Mouse (Mus musculus) stomach, adult 2 months (tissue): ENCODE results near the gene Olfr1174-ps. TPM values are rescaled to one million over a fixed set of nuclear protein-coding genes. Genes with fewer than 3 reads are reported as not detected.

Experiments
- polyA plus RNA-seq: library from polyadenylated mRNA; depleted of rRNA; stranded (reverse); fragments of >200 nt; gene quantifications from 2 replicates; pipeline ENCODE4 v1.2.3, GENCODE M21; 2012; rRNA removed

The Olfr1174-ps gene
- polyA plus RNA-seq = not detected in 2 replicates

DNA sequence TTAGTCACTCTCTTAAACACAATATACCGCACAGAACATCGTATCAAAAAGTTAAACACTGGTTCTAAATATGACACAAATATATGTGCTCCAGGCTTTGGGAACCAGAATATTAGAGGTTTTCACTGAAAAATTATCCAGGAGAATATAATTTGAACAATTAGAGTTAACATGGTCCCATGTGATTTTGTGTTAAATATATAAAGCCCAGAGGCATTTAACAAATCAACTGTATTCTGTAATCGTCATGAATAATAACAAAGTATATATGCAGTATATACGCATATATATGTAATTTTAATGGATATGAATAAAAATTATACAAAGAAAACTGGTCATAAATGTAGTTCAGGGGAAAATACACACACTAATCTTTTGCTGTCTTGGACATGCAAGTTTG lies at the start of gene Olfr1174-ps:
Gene Olfr1174-ps (minus strand): TSS at position 101 of the 400 bp plus-strand sequence.

DNA sequence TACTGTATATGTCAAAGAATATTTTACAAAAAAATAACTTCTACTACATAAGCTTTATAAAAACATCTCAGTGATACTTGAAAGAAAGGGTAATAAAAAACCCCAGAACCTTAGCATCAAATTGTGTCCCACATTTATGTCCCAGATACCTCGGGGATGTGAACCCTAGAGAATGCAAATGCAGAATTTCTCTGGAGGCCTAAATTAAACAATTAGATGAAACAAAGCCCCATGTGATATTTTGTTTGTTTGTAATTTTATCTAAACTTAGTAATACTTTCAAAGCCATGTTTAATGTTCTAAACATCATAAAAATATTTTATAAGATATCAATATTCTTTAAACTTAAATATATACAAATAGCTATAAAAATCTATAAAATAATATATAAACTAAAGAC lies 31.5 kb upstream of the Olfr1174-ps start, which contains the start of gene Olfr1177-ps:
Gene Olfr1177-ps (minus strand): TSS at position 101 of the 400 bp plus-strand sequence.

DNA sequence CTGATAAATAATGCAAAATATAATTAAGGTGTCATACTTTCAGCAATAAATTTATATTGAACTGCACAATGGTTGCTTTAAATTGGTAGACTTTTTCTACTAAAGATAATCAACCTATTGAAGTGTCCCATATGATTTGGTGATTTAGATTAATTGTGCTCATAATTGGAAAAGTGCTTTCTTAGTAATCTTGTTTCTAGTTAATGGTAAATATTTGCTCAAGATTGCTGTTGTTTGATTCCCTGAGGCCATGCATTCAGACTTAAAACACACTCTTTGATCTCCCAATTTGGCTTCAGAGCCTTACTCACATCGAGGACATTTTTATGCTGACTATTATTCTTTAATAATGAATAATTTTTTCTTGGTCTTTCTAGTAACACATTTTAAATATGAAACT lies 21.5 kb upstream of the Olfr1174-ps start, which contains the start of gene Olfr1176:
Gene Olfr1176 (plus strand): TSS at position 301 of the 400 bp plus-strand sequence.

DNA sequence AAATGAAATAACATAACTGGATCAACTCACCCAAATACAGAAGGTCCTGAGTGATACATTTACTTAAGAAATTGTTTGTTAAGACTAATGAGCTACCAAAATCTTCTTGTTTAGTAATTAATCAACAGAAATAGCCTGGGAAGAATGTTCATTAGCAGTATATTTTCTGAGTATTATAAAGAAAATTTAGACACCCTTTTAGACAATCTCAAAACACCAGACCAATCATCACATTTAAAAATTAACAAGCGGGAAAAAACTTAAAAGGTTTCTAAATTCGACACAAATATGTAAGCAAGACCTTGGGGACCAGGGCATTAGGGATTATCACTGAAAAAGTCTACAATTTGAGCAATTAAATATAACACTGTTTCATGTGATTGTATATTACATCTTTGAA lies 12.2 kb upstream of the Olfr1174-ps start, which contains the start of gene Olfr1175-ps:
Gene Olfr1175-ps (minus strand): TSS at position 101 of the 400 bp plus-strand sequence.

DNA sequence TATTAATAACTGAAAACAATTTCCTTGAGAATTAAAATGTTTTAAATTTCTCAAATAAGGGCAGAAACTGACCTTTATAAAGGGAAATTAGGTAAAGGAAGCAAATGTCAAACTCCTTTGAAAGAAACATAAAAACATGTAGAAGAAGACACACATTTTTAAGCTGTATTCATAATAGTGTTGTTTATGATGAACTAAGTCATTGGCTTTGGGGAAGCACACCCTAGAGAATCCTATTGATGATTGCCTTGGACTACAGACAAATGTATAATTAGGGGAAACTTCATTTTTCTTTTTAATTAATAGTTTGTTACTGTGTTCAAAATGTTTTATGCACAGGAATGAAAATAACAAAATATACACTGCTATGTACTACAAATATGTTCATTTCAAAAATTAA lies 35.2 kb downstream of the Olfr1174-ps start, which contains the start of gene Olfr1173:
Gene Olfr1173 (minus strand): TSS at position 101 of the 400 bp plus-strand sequence.

Other genes with a start within 250 kb of the Olfr1174-ps start
- not detected in 2 replicates for gene Olfr1163, start 243.3 kb downstream of the Olfr1174-ps start, polyA plus RNA-seq
- gene Olfr1164, start 221.2 kb downstream of the Olfr1174-ps start, polyA plus RNA-seq = not detected in 2 replicates
- not detected in 2 replicates for gene Olfr1166, start 186.9 kb downstream of the Olfr1174-ps start, polyA plus RNA-seq
- not detected in 2 replicates for gene Olfr1167, start 159.9 kb downstream of the Olfr1174-ps start, polyA plus RNA-seq
- not detected in 2 replicates for gene Olfr1168, start 133.3 kb downstream of the Olfr1174-ps start, polyA plus RNA-seq
- gene Olfr1170, start 86.8 kb downstream of the Olfr1174-ps start, polyA plus RNA-seq = not detected in 2 replicates
- not detected in 2 replicates for gene Olfr1173, start 35.3 kb downstream of the Olfr1174-ps start, polyA plus RNA-seq
- not detected in 2 replicates for gene Olfr1175-ps, start 12.1 kb upstream of the Olfr1174-ps start, polyA plus RNA-seq
- gene Olfr1176, start 21.6 kb upstream of the Olfr1174-ps start, polyA plus RNA-seq = not detected in 2 replicates
- not detected in 2 replicates for gene Olfr1177-ps, start 31.4 kb upstream of the Olfr1174-ps start, polyA plus RNA-seq
- not detected in 2 replicates for gene Olfr1178, start 71.9 kb upstream of the Olfr1174-ps start, polyA plus RNA-seq
- gene Olfr1179, start 91.3 kb upstream of the Olfr1174-ps start, polyA plus RNA-seq = not detected in 2 replicates
- not detected in 2 replicates for gene Olfr1180, start 104.0 kb upstream of the Olfr1174-ps start, polyA plus RNA-seq
- gene Olfr1181, start 111.0 kb upstream of the Olfr1174-ps start, polyA plus RNA-seq = not detected in 2 replicates
- gene Gm13757, start 134.0 kb upstream of the Olfr1174-ps start, polyA plus RNA-seq = not detected in 2 replicates
- not detected in 2 replicates for gene Olfr1183, start 139.7 kb upstream of the Olfr1174-ps start, polyA plus RNA-seq
- gene Olfr1184, start 168.5 kb upstream of the Olfr1174-ps start, polyA plus RNA-seq = not detected in 2 replicates
- gene Olfr1185-ps1, start 178.2 kb upstream of the Olfr1174-ps start, polyA plus RNA-seq = not detected in 2 replicates
- gene Olfr1186, start 203.4 kb upstream of the Olfr1174-ps start, polyA plus RNA-seq = not detected in 2 replicates
- not detected in 2 replicates for gene Olfr1188, start 241.8 kb upstream of the Olfr1174-ps start, polyA plus RNA-seq